Mouse (Mus musculus): Measurements from ENCODE around the gene Myom1. TPM values are rescaled to one million over a fixed set of nuclear protein-coding genes. Genes with fewer than 3 reads are reported as not detected.

The Myom1 gene
- polyA plus RNA-seq (2012; rRNA removed): 2.6 and 3.4 TPM in 2 replicates

GRCm38 (mm10) chr17:71002081-71002743 lies at the start of gene Myom1:
TSS of gene Myom1 (plus strand) at chr17:71002633.

GRCm38 (mm10) chr17:71002744-71003094 lies 286 bp downstream of the Myom1 start, which contains the start of gene Myl12a:
TSS of gene Myl12a (minus strand) at chr17:71002878.

Other genes starting within 250 kb of the Myom1 start
- 13.6 and 15.8 TPM in 2 replicates for gene Tgif1, start 149.1 kb upstream of the Myom1 start, polyA plus RNA-seq (2012; rRNA removed)
- gene Myl12a, start 245 bp downstream of the Myom1 start, polyA plus RNA-seq (2012; rRNA removed): 107 TPM in 2 replicates
- gene Lpin2, start 179.9 kb downstream of the Myom1 start, polyA plus RNA-seq (2012; rRNA removed): 35.6 and 44.7 TPM in 2 replicates

Data from liver, embryonic 18 days (tissue).